Mouse (Mus musculus) limb, embryonic 11.5 days (tissue): ENCODE data around the gene Epha2. TPM values are rescaled to one million over a fixed set of nuclear protein-coding genes. Genes with fewer than 3 reads are reported as not detected.

Experiments
- ATAC-seq: fragments of 200-750 bp; cut with Nextera tagmentation; 2 replicates; pipeline ENCODE4 v1.8.0; 2017; ENCODE audit warnings: low read depth; ENCODE audit not compliant: insufficient number of reproducible peaks, low FRiP score, low TSS enrichment
- DNase-seq: peaks from one replicate; pipeline ENCODE4 v3.0.0-alpha.2; 2015; ENCODE audit warnings: low spot score
- H3K27ac ChIP-seq: fragments of 300-500 bp; sonication (generic); replicated peaks from 2 replicates; pipeline ENCODE4 v1.5.1; 2014; ENCODE audit warnings: low read depth, mild to moderate bottlenecking, low read length
- H3K27me3 ChIP-seq: fragments of 300-500 bp; sonication (generic); 2 replicates; pipeline ENCODE4 v1.6.1; 2014; ENCODE audit warnings: mild to moderate bottlenecking, low read length, mixed read lengths; ENCODE audit not compliant: control insufficient read depth, insufficient read depth
- H3K36me3 ChIP-seq: fragments of 300-500 bp; sonication (generic); 2 replicates; pipeline ENCODE4 v1.6.1; 2014; ENCODE audit warnings: mild to moderate bottlenecking, low read length, moderate library complexity, mixed read lengths; ENCODE audit not compliant: control insufficient read depth, insufficient read depth
- H3K4me1 ChIP-seq: fragments of 300-500 bp; sonication (generic); 2 replicates; pipeline ENCODE4 v1.6.1; 2014; ENCODE audit warnings: low read length, mixed read lengths; ENCODE audit not compliant: control insufficient read depth, insufficient read depth
- H3K4me2 ChIP-seq: fragments of 300-500 bp; sonication (generic); 2 replicates; pipeline ENCODE4 v1.6.1; 2014; ENCODE audit warnings: low read depth, mild to moderate bottlenecking, moderate library complexity; ENCODE audit not compliant: severe bottlenecking
- H3K4me3 ChIP-seq: fragments of 300-500 bp; sonication (generic); 2 replicates; pipeline ENCODE4 v1.5.1; 2014; ENCODE audit warnings: low read depth, low read length
- H3K9ac ChIP-seq: fragments of 300-500 bp; sonication (generic); 2 replicates; pipeline ENCODE4 v1.6.1; 2014; ENCODE audit warnings: mild to moderate bottlenecking, low read length
- H3K9me3 ChIP-seq: fragments of 300-500 bp; sonication (generic); 2 replicates; pipeline ENCODE4 v1.6.1; 2016; ENCODE audit warnings: low read length; ENCODE audit not compliant: control insufficient read depth
- WGBS: fragments of 180-500 bp; shearing (Covaris S2); extraction: QIAGEN DNeasy Blood & Tissue Kit; methylation state at CpG from one replicate; pipeline ENCODE4 v1.1.7; 2014; 5-methylcytosine and 5-hydroxymethylcytosine counted together
- polyA plus RNA-seq: library from polyadenylated mRNA; unstranded; fragments of >200 nt; fragmentation: Nextera tagmentation; extraction: Ambion mirVana; gene quantifications from 2 replicates; pipeline ENCODE4 v1.2.1, GENCODE M21; 2014

Gene Epha2
- polyA plus RNA-seq, 1 experiment from 2014 or later = 2.4 TPM

- DNase-seq (no peak), ATAC-seq (no peak)
- H3K36me3 ChIP-seq = no peaks in the 10 kb centered on the region
- peaks cover 19% of the 10 kb centered on the region for H3K4me1 ChIP-seq
- H3K9ac ChIP-seq = no peak overlapping the region
- 57% methylated on average over 1 of the region's 1 CpGs for WGBS
- H3K4me2 ChIP-seq = no peak overlapping the region
- no peaks in the 10 kb centered on the region; the same call in 1 of the 2 replicates for H3K27me3 ChIP-seq
- H3K4me3 ChIP-seq = no peak overlapping the region
- H3K9me3 ChIP-seq = no peaks in the 10 kb centered on the region
- no peak overlapping the region for H3K27ac ChIP-seq
Observed at GRCm38 (mm10) chr4:141281578-141281977, 19.5 kb upstream of the Epha2 start.

GRCm38 (mm10) chr4:141282087-141282486 is 19.0 kb upstream of the Epha2 start:
- Histone ChIP-seq H3K9ac (no peak overlapping the region), H3K36me3 (no peaks in the 10 kb centered on the region), H3K4me2 (no peak overlapping the region), H3K27ac (no peak overlapping the region), H3K9me3 (no peaks in the 10 kb centered on the region), H3K4me3 (no peak overlapping the region), H3K4me1 (peaks cover 24% of the 10 kb centered on the region), H3K27me3 (peaks cover 4% of the 10 kb centered on the region; the same call in 1 of the 2 replicates)
- DNase-seq (no peak), ATAC-seq (no peak)
- WGBS = 66% methylated on average over 3 of the region's 3 CpGs

- WGBS = 40% methylated on average over 5 of the region's 5 CpGs
- no peaks in the 10 kb centered on the region for H3K36me3 ChIP-seq
- no peak overlapping the region for H3K4me2 ChIP-seq
- H3K4me3 ChIP-seq = no peak overlapping the region
- ATAC-seq = no peak
- peaks cover 10% of the 10 kb centered on the region for H3K27me3 ChIP-seq
- no peak overlapping the region for H3K9ac ChIP-seq
- no peak overlapping the region for H3K27ac ChIP-seq
- peaks cover 29% of the 10 kb centered on the region for H3K4me1 ChIP-seq
- no peak for DNase-seq
- H3K9me3 ChIP-seq = no peaks in the 10 kb centered on the region
Observed at GRCm38 (mm10) chr4:141282623-141283022, 18.4 kb upstream of the Epha2 start.

DNA sequence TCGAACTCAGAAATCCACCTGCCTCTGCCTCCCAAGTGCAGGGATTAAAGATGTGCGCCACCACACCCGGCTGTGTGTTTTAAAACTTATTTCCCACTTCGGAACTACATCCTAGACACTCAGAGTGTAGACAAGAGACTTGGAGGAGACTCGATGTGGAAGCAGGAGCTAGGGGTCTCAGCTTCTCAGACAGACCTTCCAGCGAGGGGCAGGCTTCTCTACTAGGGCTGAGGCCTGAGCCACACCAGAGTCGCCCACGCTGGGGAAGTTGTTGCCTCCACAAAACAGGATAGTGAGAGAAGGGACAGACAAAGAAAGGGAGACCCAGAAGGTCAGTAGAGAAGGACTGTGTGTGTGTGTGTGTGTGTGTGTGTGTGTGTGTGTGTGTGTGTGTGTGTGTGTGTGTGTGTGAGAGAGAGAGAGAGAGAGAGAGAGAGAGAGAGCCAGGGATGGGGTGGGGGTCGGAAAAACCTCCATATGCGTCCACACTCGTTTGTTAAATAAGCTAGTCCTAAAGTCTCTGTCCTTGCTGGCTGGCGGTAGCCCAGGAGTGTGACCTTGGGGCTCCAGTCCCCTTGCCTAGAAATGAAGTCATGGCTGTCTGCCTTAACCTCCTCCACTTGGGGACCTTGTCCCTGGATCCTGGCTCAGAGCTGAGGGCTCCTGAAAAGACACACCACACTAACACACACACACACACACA is 17.7 kb upstream of the Epha2 start:
- H3K4me1 ChIP-seq = peaks cover 34% of the 10 kb centered on the region
- WGBS = 65% methylated on average over 12 of the region's 12 CpGs
- H3K27me3 ChIP-seq = peaks cover 13% of the 10 kb centered on the region

GRCm38 (mm10) chr4:141283879-141284411 is 17.1 kb upstream of the Epha2 start:
- no peaks in the 10 kb centered on the region for H3K9me3 ChIP-seq
- H3K4me2 ChIP-seq = no peak overlapping the region
- H3K4me3 ChIP-seq = no peak overlapping the region
- DNase-seq = no peak
- no peak overlapping the region for H3K9ac ChIP-seq
- peaks cover 36% of the 10 kb centered on the region for H3K4me1 ChIP-seq
- H3K27me3 ChIP-seq = peaks cover 13% of the 10 kb centered on the region
- H3K27ac ChIP-seq = no peak overlapping the region
- WGBS = 30% methylated on average over 8 of the region's 8 CpGs
- H3K36me3 ChIP-seq = no peaks in the 10 kb centered on the region
- no peak for ATAC-seq

More for the DNA sequence above, 17.7 kb upstream of the Epha2 start:
- ATAC-seq (no peak), DNase-seq (no peak)
- Histone ChIP-seq H3K36me3 (no peaks in the 10 kb centered on the region), H3K9me3 (no peaks in the 10 kb centered on the region), H3K4me2 (no peak overlapping the region), H3K9ac (no peak overlapping the region), H3K4me3 (no peak overlapping the region), H3K27ac (no peak overlapping the region)

DNA sequence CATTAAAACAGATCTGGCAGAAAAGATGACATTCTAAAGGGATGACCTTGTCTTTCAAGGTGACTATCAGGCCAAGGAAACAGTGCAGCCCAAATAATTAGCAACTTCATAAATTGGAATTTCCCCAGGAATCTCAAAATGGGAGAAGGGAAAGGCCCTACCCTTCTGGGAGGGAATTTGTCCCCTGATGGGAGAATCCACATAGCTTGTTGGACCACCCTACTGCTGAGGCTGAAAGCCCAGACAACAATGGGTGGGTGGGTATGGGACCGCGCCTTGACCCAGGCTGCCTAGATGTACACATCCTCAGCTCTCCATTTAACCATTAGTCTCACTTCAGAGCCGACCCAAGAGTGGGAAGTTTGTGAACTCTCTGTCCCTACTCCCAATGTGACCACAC is 16.6 kb upstream of the Epha2 start:
- 88% methylated on average over 3 of the region's 3 CpGs for WGBS
- H3K9ac ChIP-seq = no peak overlapping the region
- DNase-seq = no peak
- ATAC-seq = no peak
- peaks cover 36% of the 10 kb centered on the region for H3K4me1 ChIP-seq
- H3K4me2 ChIP-seq = no peak overlapping the region
- H3K36me3 ChIP-seq = no peaks in the 10 kb centered on the region
- peaks cover 13% of the 10 kb centered on the region for H3K27me3 ChIP-seq
- H3K9me3 ChIP-seq = no peaks in the 10 kb centered on the region
- no peak overlapping the region for H3K4me3 ChIP-seq
- no peak overlapping the region for H3K27ac ChIP-seq

GRCm38 (mm10) chr4:141285128-141285527 is 15.9 kb upstream of the Epha2 start:
- no peak overlapping the region for H3K9ac ChIP-seq
- WGBS = 26% methylated on average over 7 of the region's 8 CpGs
- no peak for DNase-seq
- no peak for ATAC-seq
- H3K27me3 ChIP-seq = peaks cover 13% of the 10 kb centered on the region
- no peak overlapping the region for H3K27ac ChIP-seq
- H3K4me1 ChIP-seq = peaks cover 36% of the 10 kb centered on the region
- no peaks in the 10 kb centered on the region for H3K36me3 ChIP-seq
- no peak overlapping the region for H3K4me2 ChIP-seq
- H3K9me3 ChIP-seq = no peaks in the 10 kb centered on the region
- H3K4me3 ChIP-seq = no peak overlapping the region

DNA sequence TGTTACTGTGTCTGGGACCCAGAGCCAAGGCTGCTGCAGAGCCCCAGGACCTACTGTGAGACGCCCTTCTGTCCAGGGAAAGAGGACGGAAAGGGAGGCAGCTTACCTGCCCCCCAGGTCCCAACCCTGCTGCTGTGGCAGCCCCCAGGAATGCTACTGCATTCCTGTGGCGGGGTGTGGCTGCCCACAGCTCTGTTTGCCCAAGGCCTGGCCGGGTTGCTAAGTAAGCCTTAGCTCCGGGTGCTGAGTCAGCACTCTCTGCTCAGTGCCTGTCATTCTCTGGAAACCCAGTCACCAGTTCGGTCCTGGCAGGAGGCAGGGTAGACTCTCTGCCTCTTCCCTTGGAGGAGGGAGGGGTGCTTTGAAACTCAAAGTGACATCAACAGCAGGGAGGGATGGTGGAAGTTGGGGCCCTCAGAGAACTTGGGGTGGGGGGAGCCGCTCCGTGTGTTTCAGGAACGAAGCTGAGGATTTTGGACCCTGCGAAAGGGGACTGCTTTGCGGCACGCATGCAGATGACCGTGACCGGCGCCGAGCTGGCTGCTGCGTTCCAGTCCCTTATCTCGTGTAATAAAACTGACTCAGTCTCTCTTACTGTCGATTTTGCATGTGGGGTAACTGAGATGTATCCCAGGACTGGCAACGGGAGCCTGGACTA is 14.1 kb upstream of the Epha2 start:
- DNase-seq (no peak), ATAC-seq (peak; percentile 46; the same call in 1 of the 2 replicates)
- Histone ChIP-seq H3K27ac (no peak overlapping the region), H3K4me1 (peaks cover 38% of the 10 kb centered on the region), H3K27me3 (peaks cover 13% of the 10 kb centered on the region), H3K9ac (no peak overlapping the region), H3K36me3 (no peaks in the 10 kb centered on the region), H3K4me2 (peak overlapping the region; percentile 7; the same call in 1 of the 2 replicates), H3K4me3 (no peak overlapping the region), H3K9me3 (no peaks in the 10 kb centered on the region)
- WGBS = 8% methylated on average over 20 of the region's 20 CpGs
